Mouse (Mus musculus) monocyte, adult 2 months (primary cell): Measurements from ENCODE around the gene Lipe.
"Not testable (repeated sequence)": the region's sequence is repeated elsewhere in the genome, so short reads cannot be mapped to it uniquely, and the experiment has no call there.

Experiments used
- DNase-seq, 2 experiments: peaks; one replicate each; pipeline ENCODE4 v3.0.0; 2022; ENCODE audit warnings: low spot score in 2 of 2, low read depth in 1 of 2

The Lipe gene

GRCm38 (mm10) chr7:25412833-25413441 lies 14.4 kb upstream of the Lipe start, which contains the start of gene Cxcl17:
Cxcl17 (minus strand) TSS chr7:25412886.
- DNase-seq = no peak

GRCm38 (mm10) chr7:25411861-25412260 lies 13.4 kb upstream of the Lipe start:
- DNase-seq = no peak

GRCm38 (mm10) chr7:25410969-25411615 lies 12.6 kb upstream of the Lipe start:
- DNase-seq = no peak

GRCm38 (mm10) chr7:25409114-25409760 lies 10.7 kb upstream of the Lipe start:
- DNase-seq = no peak

GRCm38 (mm10) chr7:25406468-25406867 lies 8.0 kb upstream of the Lipe start:
- no peak for DNase-seq

GRCm38 (mm10) chr7:25402671-25403101 lies 4.2 kb upstream of the Lipe start:
- no peak for DNase-seq

- no peak for DNase-seq
These were observed 3.5 kb upstream of the Lipe start for GRCm38 (mm10) chr7:25401986-25402385.

- DNase-seq = no peak
These were observed 3.0 kb upstream of the Lipe start for GRCm38 (mm10) chr7:25401551-25401950.

GRCm38 (mm10) chr7:25399028-25399427 lies 518 bp upstream of the Lipe start:
- DNase-seq = not testable (repeated sequence)

GRCm38 (mm10) chr7:25396621-25397020 lies 1.9 kb downstream of the Lipe start:
- DNase-seq = no peak

GRCm38 (mm10) chr7:25395558-25396521 lies 2.7 kb downstream of the Lipe start:
- DNase-seq = peak; percentile 86 to 95

- no peak for DNase-seq
These were observed 3.3 kb downstream of the Lipe start for GRCm38 (mm10) chr7:25395186-25395557.

GRCm38 (mm10) chr7:25394754-25395153 lies 3.8 kb downstream of the Lipe start:
- DNase-seq = no peak

- DNase-seq = no peak
These were observed 4.9 kb downstream of the Lipe start for GRCm38 (mm10) chr7:25393451-25394210.

- DNase-seq = no peak
These were observed 5.7 kb downstream of the Lipe start for GRCm38 (mm10) chr7:25392851-25393250.

- DNase-seq = no peak
These were observed 6.6 kb downstream of the Lipe start for GRCm38 (mm10) chr7:25391856-25392453.

GRCm38 (mm10) chr7:25390986-25391385 lies 7.5 kb downstream of the Lipe start:
- no peak for DNase-seq

- no peak for DNase-seq
These were observed 8.3 kb downstream of the Lipe start for GRCm38 (mm10) chr7:25390054-25390770.

GRCm38 (mm10) chr7:25388916-25389315 lies 9.6 kb downstream of the Lipe start:
- DNase-seq = no peak
